Mouse (Mus musculus) kidney, embryonic 16.5 days (tissue): ENCODE data around the gene Tmem251. TPM values are rescaled to one million over a fixed set of nuclear protein-coding genes. Genes with fewer than 3 reads are reported as not detected.

Experiments
- ATAC-seq: fragments of 200-750 bp; cut with Nextera tagmentation; 2 replicates; pipeline ENCODE4 v1.8.0; 2017; ENCODE audit warnings: moderate TSS enrichment; ENCODE audit not compliant: low FRiP score, low TSS enrichment
- H3K27ac ChIP-seq: fragments of 300-500 bp; sonication (generic); 2 replicates; pipeline ENCODE4 v1.5.1; 2014; ENCODE audit warnings: low read length
- H3K27me3 ChIP-seq: fragments of 300-500 bp; sonication (generic); 2 replicates; pipeline ENCODE4 v1.6.1; 2014; ENCODE audit warnings: low read length, control low read depth, mixed read lengths; ENCODE audit not compliant: insufficient read depth
- H3K36me3 ChIP-seq: fragments of 300-500 bp; sonication (generic); 2 replicates; pipeline ENCODE4 v1.6.1; 2014; ENCODE audit warnings: low read length, control low read depth, mixed read lengths; ENCODE audit not compliant: insufficient read depth
- H3K4me1 ChIP-seq: fragments of 300-500 bp; sonication (generic); 2 replicates; pipeline ENCODE4 v1.6.1; 2014; ENCODE audit warnings: low read length, control low read depth, mixed read lengths; ENCODE audit not compliant: insufficient read depth
- H3K4me2 ChIP-seq: fragments of 300-500 bp; sonication (generic); replicated peaks from 2 replicates; pipeline ENCODE4 v1.6.1; 2014; ENCODE audit warnings: low read depth, low read length
- H3K4me3 ChIP-seq: fragments of 300-500 bp; sonication (generic); 2 replicates; pipeline ENCODE4 v1.5.1; 2014; ENCODE audit warnings: mild to moderate bottlenecking, low read length
- H3K9ac ChIP-seq: fragments of 300-500 bp; sonication (generic); replicated peaks from 2 replicates; pipeline ENCODE4 v1.6.1; 2014; ENCODE audit warnings: low read length
- H3K9me3 ChIP-seq: fragments of 300-500 bp; sonication (generic); 2 replicates; pipeline ENCODE4 v1.6.1; 2016; ENCODE audit warnings: low read length, control low read depth
- WGBS: fragments of 180-500 bp; shearing (Covaris S2); extraction: QIAGEN DNeasy Blood & Tissue Kit; methylation state at CpG from one replicate; pipeline ENCODE4 v1.1.7; 2014; 5-methylcytosine and 5-hydroxymethylcytosine counted together
- polyA plus RNA-seq: library from polyadenylated mRNA; unstranded; fragments of >200 nt; fragmentation: Nextera tagmentation; extraction: Ambion mirVana; gene quantifications from 2 replicates; pipeline ENCODE4 v1.2.1, GENCODE M21; 2015

The Tmem251 gene
- polyA plus RNA-seq, 1 experiment from 2014 or later: 11.0 TPM

- Histone ChIP-seq H3K9me3 (no peaks in the 10 kb centered on the region), H3K9ac (peak overlapping the region; percentile 80; the same call in 1 of the 2 replicates), H3K36me3 (peaks cover 11% of the 10 kb centered on the region; the same call in 1 of the 2 replicates), H3K4me3 (peak overlapping the region; percentile 86), H3K27me3 (no peaks in the 10 kb centered on the region), H3K27ac (peak overlapping the region; percentile 38; the same call in 1 of the 2 replicates), H3K4me1 (peaks cover 17% of the 10 kb centered on the region), H3K4me2 (peak overlapping the region; percentile 67; the same call in 1 of the 2 replicates)
- ATAC-seq: no peak
- 58% methylated on average over 6 of the region's 6 CpGs for WGBS
These were observed 1.3 kb downstream of the Tmem251 start for GRCm38 (mm10) chr12:102744839-102745238.

GRCm38 (mm10) chr12:102748256-102748655, 4.7 kb downstream of the Tmem251 start:
- Histone ChIP-seq H3K36me3 (peaks cover 6% of the 10 kb centered on the region; the same call in 1 of the 2 replicates), H3K9me3 (no peaks in the 10 kb centered on the region), H3K27me3 (no peaks in the 10 kb centered on the region), H3K4me2 (no peak overlapping the region), H3K4me3 (no peak overlapping the region), H3K27ac (no peak overlapping the region), H3K4me1 (peaks cover 9% of the 10 kb centered on the region), H3K9ac (no peak overlapping the region)
- no peak for ATAC-seq
- WGBS: 92% methylated on average over 3 of the region's 3 CpGs

GRCm38 (mm10) chr12:102756304-102756703, 12.7 kb downstream of the Tmem251 start:
- no peak for ATAC-seq
- peak overlapping the region; percentile 74 for H3K9ac ChIP-seq
- H3K36me3 ChIP-seq: peaks cover 4% of the 10 kb centered on the region; the same call in 1 of the 2 replicates
- 81% methylated on average over 7 of the region's 7 CpGs for WGBS
- H3K27ac ChIP-seq: no peak overlapping the region
- peaks cover 15% of the 10 kb centered on the region for H3K4me1 ChIP-seq
- no peaks in the 10 kb centered on the region for H3K9me3 ChIP-seq
- peak overlapping the region; percentile 79 for H3K4me3 ChIP-seq
- peak overlapping the region; percentile 71 for H3K4me2 ChIP-seq
- no peaks in the 10 kb centered on the region for H3K27me3 ChIP-seq

GRCm38 (mm10) chr12:102757055-102757688, 13.6 kb downstream of the Tmem251 start:
- Histone ChIP-seq H3K4me3 (peak overlapping the region; percentile 79), H3K27ac (peak overlapping the region; percentile 82), H3K36me3 (peaks cover 4% of the 10 kb centered on the region; the same call in 1 of the 2 replicates), H3K4me2 (peak overlapping the region; percentile 71), H3K9ac (peak overlapping the region; percentile 74), H3K4me1 (peaks cover 15% of the 10 kb centered on the region), H3K9me3 (no peaks in the 10 kb centered on the region), H3K27me3 (no peaks in the 10 kb centered on the region)
- WGBS: under 1% methylated on average over 46 of the region's 46 CpGs
- ATAC-seq: no peak; the same call in 1 of the 2 replicates

- H3K9me3 ChIP-seq: no peaks in the 10 kb centered on the region
- under 1% methylated on average over 73 of the region's 73 CpGs for WGBS
- ATAC-seq: peak; percentile 96
These were observed 14.3 kb downstream of the Tmem251 start, which contains the start of the genes Gm28051, Gon7 and Ubr7 for GRCm38 (mm10) chr12:102757689-102758402. Gm28051 (minus strand) TSS chr12:102757765. Gon7 (minus strand) TSS chr12:102757803. Ubr7 (plus strand) TSS chr12:102757967.

GRCm38 (mm10) chr12:102758403-102758756, 14.8 kb downstream of the Tmem251 start, which contains the start of gene Gm20604:
Gm20604 (minus strand) TSS chr12:102758672.
- peak within 1 kb of the TSS; percentile 79 for H3K9ac ChIP-seq
- H3K36me3 ChIP-seq: peaks cover 4% of the 10 kb centered on the region; the same call in 1 of the 2 replicates
- ATAC-seq: no peak
- 1% methylated on average over 10 of the region's 10 CpGs for WGBS
- no peaks in the 10 kb centered on the region for H3K9me3 ChIP-seq
- peak within 1 kb of the TSS; percentile 79 for H3K4me3 ChIP-seq
- peak within 1 kb of the TSS; percentile 79 for H3K4me2 ChIP-seq
- no peaks in the 10 kb centered on the region for H3K27me3 ChIP-seq
- H3K27ac ChIP-seq: peak within 1 kb of the TSS; percentile 82
- peaks cover 15% of the 10 kb centered on the region for H3K4me1 ChIP-seq

More at GRCm38 (mm10) chr12:102757689-102758402, 14.3 kb downstream of the Tmem251 start, which contains the start of the genes Gm28051, Gon7 and Ubr7:
- Histone ChIP-seq H3K9ac (peak within 1 kb of the TSS; percentile 79), H3K4me2 (peak within 1 kb of the TSS; percentile 79), H3K4me1 (peaks cover 15% of the 10 kb centered on the region), H3K27ac (peak within 1 kb of the TSS; percentile 82), H3K27me3 (no peaks in the 10 kb centered on the region), H3K4me3 (peak within 1 kb of the TSS; percentile 79), H3K36me3 (peaks cover 4% of the 10 kb centered on the region; the same call in 1 of the 2 replicates)

- WGBS: 0% methylated on average over 5 of the region's 5 CpGs
- Histone ChIP-seq H3K27me3 (no peaks in the 10 kb centered on the region), H3K36me3 (peaks cover 3% of the 10 kb centered on the region; the same call in 1 of the 2 replicates), H3K4me2 (peak overlapping the region; percentile 79), H3K27ac (no peak overlapping the region; the same call in 1 of the 2 replicates), H3K4me3 (peak overlapping the region; percentile 79), H3K9me3 (no peaks in the 10 kb centered on the region), H3K9ac (peak overlapping the region; percentile 79), H3K4me1 (peaks cover 15% of the 10 kb centered on the region)
- ATAC-seq: no peak
These were observed 15.4 kb downstream of the Tmem251 start for GRCm38 (mm10) chr12:102758936-102759335.

- WGBS: 88% methylated on average over 3 of the region's 3 CpGs
- Histone ChIP-seq H3K27me3 (no peaks in the 10 kb centered on the region), H3K36me3 (peaks cover 18% of the 10 kb centered on the region), H3K4me1 (peaks cover 10% of the 10 kb centered on the region), H3K27ac (no peak overlapping the region), H3K4me2 (no peak overlapping the region), H3K4me3 (no peak overlapping the region), H3K9me3 (no peaks in the 10 kb centered on the region), H3K9ac (no peak overlapping the region)
- no peak for ATAC-seq
These were observed 18.1 kb downstream of the Tmem251 start for GRCm38 (mm10) chr12:102761668-102762067.

- peaks cover 6% of the 10 kb centered on the region for H3K4me1 ChIP-seq
- no peak overlapping the region for H3K27ac ChIP-seq
- no peak overlapping the region for H3K4me2 ChIP-seq
- no peaks in the 10 kb centered on the region for H3K27me3 ChIP-seq
- H3K36me3 ChIP-seq: peaks cover 31% of the 10 kb centered on the region
- no peak for ATAC-seq
- H3K9me3 ChIP-seq: no peaks in the 10 kb centered on the region
- no peak overlapping the region for H3K9ac ChIP-seq
- H3K4me3 ChIP-seq: no peak overlapping the region
These were observed 20.1 kb downstream of the Tmem251 start for GRCm38 (mm10) chr12:102763696-102764095.
